Mouse (Mus musculus) lung, embryonic 14.5 days (tissue): Measurements from ENCODE around the gene Cybc1. TPM values are rescaled to one million over a fixed set of nuclear protein-coding genes. Genes with fewer than 3 reads are reported as not detected.
A peak's percentile ranks its signal among the peaks of the same experiment; 100 is the strongest.

Experiments used
- ATAC-seq: fragments of 200-750 bp; cut with Nextera tagmentation; 2 replicates; pipeline ENCODE4 v1.8.0; 2017; ENCODE audit warnings: mild to moderate bottlenecking, moderate TSS enrichment, moderate library complexity; ENCODE audit not compliant: insufficient read depth
- DNase-seq: peaks from one replicate; pipeline ENCODE4 v3.0.0-alpha.2; 2015
- H3K27ac ChIP-seq: fragments of 300-500 bp; sonication (generic); 2 replicates; pipeline ENCODE4 v1.5.1; 2014; ENCODE audit warnings: low read depth, mild to moderate bottlenecking, moderate library complexity
- H3K27me3 ChIP-seq: fragments of 300-500 bp; sonication (generic); 2 replicates; pipeline ENCODE4 v1.6.1; 2014; ENCODE audit warnings: low read length, control low read depth; ENCODE audit not compliant: insufficient read depth
- H3K36me3 ChIP-seq: fragments of 300-500 bp; sonication (generic); 2 replicates; pipeline ENCODE4 v1.6.1; 2014; ENCODE audit warnings: control low read depth; ENCODE audit not compliant: insufficient read depth
- H3K4me1 ChIP-seq: fragments of 300-500 bp; sonication (generic); 2 replicates; pipeline ENCODE4 v1.6.1; 2014; ENCODE audit warnings: antibody characterized with exemption, control low read depth; ENCODE audit not compliant: insufficient read depth
- H3K4me2 ChIP-seq: fragments of 300-500 bp; sonication (generic); 2 replicates; pipeline ENCODE4 v1.6.1; 2014; ENCODE audit warnings: mild to moderate bottlenecking
- H3K4me3 ChIP-seq: fragments of 300-500 bp; sonication (generic); 2 replicates; pipeline ENCODE4 v1.5.1; 2014; ENCODE audit warnings: low read depth, low read length
- H3K9ac ChIP-seq: fragments of 300-500 bp; sonication (generic); 2 replicates; pipeline ENCODE4 v1.6.1; 2014
- H3K9me3 ChIP-seq: fragments of 300-500 bp; sonication (generic); 2 replicates; pipeline ENCODE4 v1.6.1; 2016; ENCODE audit warnings: low read depth, low read length, control low read depth
- CTCF ChIP-seq: IDR thresholded peaks from 2 replicates; pipeline ENCODE4 v1.5.1; 2016; ENCODE audit warnings: antibody characterized with exemption, low read depth
- WGBS: fragments of 180-500 bp; shearing (Covaris S2); extraction: QIAGEN DNeasy Blood & Tissue Kit; methylation state at CpG from one replicate; pipeline ENCODE4 v1.1.7; 2014; 5-methylcytosine and 5-hydroxymethylcytosine counted together
- polyA plus RNA-seq: library from polyadenylated mRNA; unstranded; fragments of >200 nt; fragmentation: Nextera tagmentation; extraction: Ambion mirVana; gene quantifications from 2 replicates; pipeline ENCODE4 v1.2.1, GENCODE M21; 2014

The Cybc1 gene
- polyA plus RNA-seq, 1 experiment from 2014 or later, result 29.1 TPM

DNA sequence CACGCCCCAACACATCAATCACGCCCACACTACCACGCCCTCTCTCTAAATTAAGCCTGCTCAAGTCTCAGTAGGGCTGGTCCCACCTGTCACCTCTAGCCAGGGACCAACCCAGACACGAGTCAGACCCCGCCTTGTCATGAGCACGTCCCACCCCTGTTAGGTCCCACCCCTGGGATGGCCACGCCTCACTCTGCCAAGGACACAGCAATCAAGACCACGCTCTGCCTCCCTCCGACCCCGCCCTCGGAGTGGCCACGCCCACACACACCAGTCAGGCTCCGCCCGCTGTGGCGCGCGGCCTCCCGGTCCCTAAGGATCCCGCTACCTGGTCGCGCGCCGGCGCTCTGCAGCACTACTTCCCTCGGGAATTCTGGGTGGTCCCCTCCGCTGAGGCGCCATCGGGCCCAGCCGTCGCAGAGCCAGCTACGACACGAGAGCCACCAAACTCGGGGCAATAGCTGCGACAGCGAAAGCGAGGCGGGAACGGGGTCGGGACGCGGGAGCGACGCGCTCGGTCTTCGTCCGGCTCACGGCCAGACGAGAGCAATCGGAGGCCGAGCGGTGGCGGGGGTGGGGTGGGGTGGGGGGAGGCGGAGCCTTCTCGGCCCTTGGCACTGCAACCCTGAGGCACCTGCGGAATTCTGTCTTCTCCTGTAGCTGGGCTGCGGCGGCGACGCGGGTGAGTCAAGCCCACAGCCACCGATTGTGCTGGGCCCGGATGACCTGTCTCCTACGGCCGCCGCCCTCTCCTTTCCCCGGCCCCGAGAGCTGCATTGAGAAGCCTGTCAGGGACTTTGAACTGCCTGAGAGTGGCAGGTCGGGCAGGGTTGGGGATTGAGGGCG, 24.7 kb downstream of the Cybc1 start, which contains the start of the genes Hexdc and Ogfod3:
Gene Hexdc, plus strand, starts transcription at position 273 of the 846 bp plus-strand sequence.
Gene Ogfod3, minus strand, starts transcription at position 551 of the 846 bp plus-strand sequence.
- peaks cover 17% of the 10 kb centered on the region; the same call in 1 of the 2 replicates for H3K36me3 ChIP-seq
- peak within 1 kb of the TSS; percentile 82 for H3K4me2 ChIP-seq
- H3K4me3 ChIP-seq, result peak within 1 kb of the TSS; percentile 60
- peak within 1 kb of the TSS; percentile 64 for H3K9ac ChIP-seq
- no peaks in the 10 kb centered on the region for H3K27me3 ChIP-seq
- under 1% methylated on average over 68 of the region's 70 CpGs for WGBS
- peak within 1 kb of the TSS; percentile 79 for H3K27ac ChIP-seq
- ATAC-seq, result peak; percentile 98
- H3K4me1 ChIP-seq, result no peaks in the 10 kb centered on the region
- no peak for TF ChIP-seq CTCF
- DNase-seq, result peak; percentile 98
- no peaks in the 10 kb centered on the region for H3K9me3 ChIP-seq

DNA sequence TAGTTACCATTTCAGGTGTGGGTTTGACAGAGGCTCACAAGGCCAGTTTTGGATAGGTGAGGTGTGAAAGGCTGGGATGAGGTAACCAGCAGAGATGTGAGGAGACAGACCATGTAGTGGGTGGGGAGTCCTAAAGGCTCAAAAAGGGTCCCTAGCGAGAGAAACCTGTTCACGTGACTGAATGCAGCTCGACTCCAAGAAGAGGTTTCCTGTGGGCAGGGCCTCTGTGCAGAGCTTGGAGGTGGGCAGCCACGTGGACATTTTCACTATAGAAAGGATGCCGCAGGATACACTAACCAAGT, 25.3 kb downstream of the Cybc1 start:
- peaks cover 13% of the 10 kb centered on the region; the same call in 1 of the 2 replicates for H3K36me3 ChIP-seq
- 0% methylated on average over 5 of the region's 5 CpGs for WGBS
- TF ChIP-seq CTCF, result no peak
- DNase-seq, result no peak
- H3K4me2 ChIP-seq, result peak overlapping the region; percentile 82
- H3K4me1 ChIP-seq, result no peaks in the 10 kb centered on the region
- 0 out of 2 replicates have a peak overlapping the region, but pooled peaks have one; percentile 1 for H3K9ac ChIP-seq
- H3K27me3 ChIP-seq, result no peaks in the 10 kb centered on the region
- no peaks in the 10 kb centered on the region for H3K9me3 ChIP-seq
- no peak for ATAC-seq
- H3K4me3 ChIP-seq, result peak overlapping the region; percentile 60
- no peak overlapping the region for H3K27ac ChIP-seq

DNA sequence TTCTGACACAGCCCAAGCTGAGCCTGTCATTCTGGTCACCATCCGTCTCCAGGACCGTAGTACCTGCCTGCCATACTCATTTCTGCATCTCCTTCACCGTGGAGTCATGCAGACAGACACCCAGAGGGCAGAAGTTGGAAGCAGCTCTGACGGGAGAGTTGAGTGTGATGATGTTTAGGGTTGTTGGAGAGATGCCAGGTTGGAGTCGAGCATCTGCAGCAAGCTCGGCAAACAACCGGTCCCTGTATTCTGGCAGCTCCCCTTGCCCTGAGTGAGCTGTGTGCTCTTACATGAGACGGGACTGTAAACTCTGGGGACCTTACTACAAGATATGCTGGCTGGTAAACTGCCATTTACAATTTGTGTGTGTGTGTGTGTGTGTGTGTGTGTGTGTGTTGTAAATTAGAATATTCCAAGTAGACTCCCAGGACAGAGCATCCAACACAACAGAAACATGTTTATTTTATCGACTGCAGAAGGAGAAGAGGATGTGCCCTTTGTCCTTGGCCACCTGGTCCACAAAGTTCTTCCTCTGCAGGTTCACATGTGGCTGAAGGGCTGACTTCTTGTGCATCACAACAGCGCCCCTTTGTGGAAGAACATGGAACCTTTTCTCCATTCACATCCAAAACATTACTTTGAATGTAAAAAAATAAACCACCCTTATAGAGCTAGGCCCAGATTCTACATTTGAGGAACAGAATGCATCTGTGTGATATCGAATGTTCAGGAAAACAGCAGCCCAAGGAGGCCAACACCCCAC, 27.5 kb downstream of the Cybc1 start:
- H3K4me1 ChIP-seq, result no peaks in the 10 kb centered on the region
- H3K9ac ChIP-seq, result no peak overlapping the region
- ATAC-seq (no peak), DNase-seq (peak; percentile 83)
- no peak overlapping the region for H3K4me2 ChIP-seq
- 32% methylated on average over 11 of the region's 11 CpGs for WGBS
- peak; percentile 72 for TF ChIP-seq CTCF
- no peaks in the 10 kb centered on the region for H3K36me3 ChIP-seq
- H3K4me3 ChIP-seq, result no peak overlapping the region
- no peaks in the 10 kb centered on the region for H3K9me3 ChIP-seq
- peak overlapping the region; percentile 46 for H3K27ac ChIP-seq
- no peaks in the 10 kb centered on the region for H3K27me3 ChIP-seq

DNA sequence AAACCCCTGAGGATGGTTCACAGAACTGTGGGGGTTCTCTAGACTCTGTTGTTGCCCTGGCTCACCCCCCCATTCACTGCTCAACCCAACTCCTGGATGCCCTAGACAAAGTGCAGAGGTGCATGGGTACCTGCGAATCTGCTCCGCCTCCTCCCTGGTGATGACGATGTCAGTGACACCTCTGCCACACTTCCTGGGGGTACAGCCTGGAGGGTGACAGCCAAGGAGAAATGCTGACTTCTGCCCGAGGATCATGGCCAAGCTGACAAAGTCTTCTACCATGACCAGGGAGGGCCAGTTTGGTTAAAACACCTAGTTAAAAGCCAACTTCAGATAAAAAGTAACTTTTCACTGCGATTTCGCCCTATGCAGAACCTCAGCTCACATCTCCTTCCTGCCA, 28.3 kb downstream of the Cybc1 start:
- no peak for ATAC-seq
- H3K27ac ChIP-seq, result no peak overlapping the region
- 86% methylated on average over 6 of the region's 6 CpGs for WGBS

DNA sequence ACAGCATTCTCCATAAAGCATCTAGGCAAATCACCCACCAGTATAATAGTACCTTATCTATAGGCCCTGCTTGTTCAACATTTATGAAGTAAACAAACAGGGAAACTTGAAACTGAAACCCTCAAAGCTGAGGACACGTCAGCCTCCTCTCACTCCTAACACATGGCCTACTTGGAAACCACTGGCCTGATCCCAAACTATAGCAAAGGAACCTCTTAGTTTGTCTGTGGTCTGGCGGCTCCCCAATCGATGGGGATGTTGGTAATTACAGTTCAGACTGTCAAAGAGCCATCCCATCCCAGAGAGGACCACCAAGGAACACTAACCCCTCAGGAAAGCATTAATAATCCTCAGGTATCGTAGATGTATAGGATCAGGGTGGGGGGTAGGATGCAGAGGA, 29.3 kb downstream of the Cybc1 start:
- H3K36me3 ChIP-seq, result no peaks in the 10 kb centered on the region
- TF ChIP-seq CTCF, result no peak
- ATAC-seq, result no peak
- no peak overlapping the region for H3K4me3 ChIP-seq
- no peak overlapping the region for H3K9ac ChIP-seq
- no peaks in the 10 kb centered on the region for H3K4me1 ChIP-seq
- peak; percentile 14 for DNase-seq
- no peak overlapping the region for H3K4me2 ChIP-seq
- no peaks in the 10 kb centered on the region for H3K27me3 ChIP-seq
- 56% methylated on average over 4 of the region's 4 CpGs for WGBS
- H3K27ac ChIP-seq, result no peak overlapping the region
- no peaks in the 10 kb centered on the region for H3K9me3 ChIP-seq

More for the DNA sequence above, 28.3 kb downstream of the Cybc1 start:
- no peak for DNase-seq
- no peaks in the 10 kb centered on the region for H3K4me1 ChIP-seq
- H3K9ac ChIP-seq, result no peak overlapping the region
- H3K4me2 ChIP-seq, result no peak overlapping the region
- no peak for TF ChIP-seq CTCF
- H3K27me3 ChIP-seq, result no peaks in the 10 kb centered on the region
- no peak overlapping the region for H3K4me3 ChIP-seq
- no peaks in the 10 kb centered on the region for H3K36me3 ChIP-seq
- H3K9me3 ChIP-seq, result no peaks in the 10 kb centered on the region

DNA sequence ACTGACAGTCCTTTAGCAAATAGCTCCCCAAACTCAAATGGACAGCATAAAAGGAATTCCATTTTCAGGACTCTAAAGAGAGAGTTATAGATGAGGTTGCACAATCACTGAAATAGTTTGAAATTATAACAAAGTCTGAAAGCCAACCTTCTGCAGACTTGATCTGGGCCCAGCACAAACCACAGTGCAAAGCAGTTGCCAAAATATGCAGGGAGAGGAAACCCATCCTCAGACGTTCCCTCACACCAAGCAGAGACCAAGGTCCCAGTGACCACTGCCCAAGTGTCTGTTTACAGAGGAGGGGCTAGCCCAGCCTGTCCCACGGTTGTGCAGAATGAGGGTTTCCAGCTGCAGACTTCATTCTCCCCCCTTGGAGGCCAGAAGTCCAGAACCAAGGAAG, 30.5 kb downstream of the Cybc1 start:
- Histone ChIP-seq H3K4me2 (no peak overlapping the region), H3K9me3 (no peaks in the 10 kb centered on the region), H3K27ac (peak overlapping the region; percentile 28; the same call in 1 of the 2 replicates), H3K4me1 (no peaks in the 10 kb centered on the region), H3K27me3 (no peaks in the 10 kb centered on the region), H3K36me3 (no peaks in the 10 kb centered on the region), H3K4me3 (no peak overlapping the region), H3K9ac (no peak overlapping the region)
- DNase-seq, result peak; percentile 57
- WGBS, result 13% methylated on average over 2 of the region's 2 CpGs
- peak; percentile 53; the same call in 1 of the 2 replicates for ATAC-seq
- no peak for TF ChIP-seq CTCF

DNA sequence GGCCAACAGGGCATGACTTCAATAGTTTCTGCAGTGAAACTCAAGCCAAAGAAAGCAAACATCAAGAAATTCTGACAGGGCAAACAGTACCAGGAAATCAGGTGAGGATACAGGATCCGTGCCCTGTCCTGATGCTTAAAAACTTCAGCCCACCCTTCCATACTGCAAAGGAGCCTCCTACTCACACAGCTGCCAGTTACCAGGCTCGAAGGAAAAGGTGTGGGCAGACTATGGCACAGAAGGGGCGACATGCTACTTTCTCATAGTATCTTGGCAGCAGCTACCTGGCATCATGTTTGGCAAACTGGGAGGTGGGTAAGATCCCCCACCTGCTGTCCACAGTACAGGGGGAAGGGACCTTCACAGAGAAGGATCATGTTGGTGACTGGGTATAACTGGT, 35.7 kb downstream of the Cybc1 start:
- no peaks in the 10 kb centered on the region for H3K9me3 ChIP-seq
- ATAC-seq (no peak), DNase-seq (no peak)
- WGBS, result 66% methylated on average over 3 of the region's 3 CpGs
- no peak for TF ChIP-seq CTCF
- no peaks in the 10 kb centered on the region for H3K36me3 ChIP-seq
- H3K4me3 ChIP-seq, result no peak overlapping the region
- H3K9ac ChIP-seq, result no peak overlapping the region
- H3K4me2 ChIP-seq, result no peak overlapping the region
- no peak overlapping the region for H3K27ac ChIP-seq
- H3K4me1 ChIP-seq, result no peaks in the 10 kb centered on the region
- no peaks in the 10 kb centered on the region for H3K27me3 ChIP-seq
